Mouse (Mus musculus): Measurements from ENCODE around the gene Gm20824. TPM values are rescaled to one million over a fixed set of nuclear protein-coding genes. Genes with fewer than 3 reads are reported as not detected.
"Not testable (repeated sequence)": the region's sequence is repeated elsewhere in the genome, so short reads cannot be mapped to it uniquely, and the experiment has no call there.

The Gm20824 gene
- not detected in 2 replicates for polyA plus RNA-seq (2015; fragmentation: Nextera tagmentation; extraction: Ambion mirVana)

- H3K4me1 ChIP-seq; H3K36me3 ChIP-seq; H3K4me2 ChIP-seq (replicated peaks); H3K9ac ChIP-seq (replicated peaks); ATAC-seq (replicated peaks); H3K9me3 ChIP-seq; H3K27ac ChIP-seq (replicated peaks); H3K27me3 ChIP-seq; H3K4me3 ChIP-seq: not testable (repeated sequence)
- 80% methylated on average over 1 of the region's 6 CpGs for WGBS
Observed at GRCm38 (mm10) chrY:8257607-8258006, at the start of gene Gm20824. TSS of gene Gm20824 (plus strand) at chrY:8257907.

Other genes with a start within 250 kb of the Gm20824 start
- gene Gm20825, start 186.4 kb upstream of the Gm20824 start, polyA plus RNA-seq (2015; fragmentation: Nextera tagmentation; extraction: Ambion mirVana): not detected in 2 replicates